Mouse (Mus musculus): ENCODE data around the gene Ptprs. TPM values are rescaled to one million over a fixed set of nuclear protein-coding genes. Genes with fewer than 3 reads are reported as not detected.
A peak's percentile ranks its signal among the peaks of the same experiment; 100 is the strongest.

Ptprs gene
- polyA plus RNA-seq, 1 experiment from 2014 or later, result 82.5 TPM

DNA sequence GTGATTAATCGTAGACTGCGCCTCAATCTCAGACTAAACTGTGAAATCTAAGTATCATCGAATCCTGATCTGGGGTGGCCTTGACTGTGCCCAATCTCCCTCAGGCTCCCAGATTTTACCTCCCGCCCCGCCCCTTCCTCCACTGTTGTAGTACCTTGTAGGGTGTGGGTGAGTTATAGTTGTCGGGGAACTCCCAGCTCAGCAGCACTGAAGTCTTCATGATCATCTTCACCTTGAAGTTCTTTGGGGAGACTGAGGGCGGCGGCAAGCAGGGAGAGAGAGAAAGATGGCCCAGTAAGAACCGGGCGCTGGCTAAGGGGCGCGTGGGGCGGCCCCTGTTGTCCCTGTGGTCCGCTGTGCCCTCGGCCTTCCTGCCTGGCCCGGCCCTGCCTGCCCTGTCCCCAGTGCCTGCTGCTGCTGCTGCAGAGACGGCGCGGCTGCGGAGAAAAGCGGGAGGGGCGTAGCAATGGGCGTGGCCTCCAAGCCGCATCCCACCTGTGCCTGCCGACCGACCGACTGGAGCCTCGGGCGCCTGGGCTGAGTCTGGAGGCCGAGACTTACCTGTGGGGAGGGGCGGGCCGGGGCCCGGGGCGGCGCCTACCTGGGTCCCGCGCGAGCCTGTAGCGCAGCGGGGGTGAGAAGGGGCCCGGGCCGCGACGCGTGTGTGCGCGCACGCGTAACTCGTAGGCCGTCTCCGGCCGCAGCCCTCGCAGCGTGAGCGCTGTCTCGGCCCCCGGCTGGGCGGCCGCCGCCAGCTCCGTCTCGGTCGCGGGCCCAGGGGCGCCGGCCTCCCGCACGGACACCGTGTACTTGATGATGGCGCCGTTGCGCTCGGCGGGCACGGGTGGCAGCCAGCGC is 51.3 kb downstream of the Ptprs start:
- Histone ChIP-seq H3K27me3 (ENCODE audit: control insufficient read depth, insufficient read depth, low read length) (no peaks in the 10 kb centered on the region), H3K27ac (replicated peaks; ENCODE audit: low read depth, low read length) (peak overlapping the region; percentile 69; the same call in 1 of the 2 replicates), H3K4me1 (ENCODE audit: control insufficient read depth, insufficient read depth, low read length) (peaks cover 9% of the 10 kb centered on the region), H3K36me3 (ENCODE audit: control insufficient read depth, insufficient read depth, low read length) (peaks cover 23% of the 10 kb centered on the region), H3K4me2 (ENCODE audit: low read depth, severe bottlenecking) (peak overlapping the region; percentile 89), H3K4me3 (ENCODE audit: low read depth, low read length) (peak overlapping the region; percentile 51), H3K9ac (ENCODE audit: low read length) (peak overlapping the region; percentile 72), H3K9me3 (ENCODE audit: control insufficient read depth, low read length) (no peaks in the 10 kb centered on the region)
- ATAC-seq (ENCODE audit: insufficient number of reproducible peaks, low FRiP score, low TSS enrichment, low read depth), result peak; percentile 78
- 12% methylated on average over 69 of the region's 77 CpGs for WGBS
- peak; percentile 85 for DNase-seq (ENCODE audit: low spot score)

DNA sequence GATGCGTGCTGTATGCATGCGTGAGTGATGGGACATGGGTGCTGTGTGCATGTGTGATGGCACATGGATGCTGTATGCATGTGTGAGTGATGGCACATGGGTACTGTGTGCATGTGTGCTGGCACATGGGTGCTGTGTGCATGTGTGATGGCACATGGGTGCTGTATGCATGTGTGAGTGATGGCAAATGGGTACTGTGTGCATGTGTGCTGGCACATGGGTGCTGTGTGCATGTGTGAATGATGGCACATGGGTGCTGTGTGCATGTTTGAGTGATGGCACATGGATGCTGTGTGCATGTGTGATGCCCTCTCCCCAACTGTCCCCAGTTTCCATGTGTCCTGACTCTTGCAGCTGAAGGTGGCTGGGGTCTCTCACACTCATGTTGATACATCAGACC is 56.3 kb downstream of the Ptprs start:
- 99% methylated on average over 2 of the region's 2 CpGs for WGBS

DNA sequence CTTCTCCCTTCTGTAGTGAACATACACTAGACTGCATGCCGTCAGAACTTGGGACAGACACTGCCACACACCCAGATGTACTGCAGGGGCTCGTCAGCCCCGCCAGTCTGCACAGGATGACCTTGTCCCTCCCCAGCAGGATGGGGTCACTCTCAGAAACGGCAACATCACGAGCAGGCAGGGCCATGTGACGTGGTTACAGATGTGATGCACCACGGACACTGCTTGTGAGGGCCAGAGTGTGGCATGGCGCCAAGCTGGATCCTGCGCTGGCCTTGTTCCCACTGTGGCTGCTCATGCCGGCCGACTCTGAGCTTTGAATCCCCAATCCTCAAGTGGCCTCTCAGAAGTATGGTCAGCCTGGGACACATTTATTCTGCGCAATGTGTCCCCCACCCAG is 58.0 kb downstream of the Ptprs start:
- DNase-seq (ENCODE audit: low spot score) (no peak), ATAC-seq (ENCODE audit: insufficient number of reproducible peaks, low FRiP score, low TSS enrichment, low read depth) (no peak)
- Histone ChIP-seq H3K36me3 (ENCODE audit: control insufficient read depth, insufficient read depth, low read length) (peaks cover 34% of the 10 kb centered on the region), H3K9ac (ENCODE audit: low read length) (no peak overlapping the region), H3K27ac (replicated peaks; ENCODE audit: low read depth, low read length) (no peak overlapping the region), H3K4me2 (ENCODE audit: low read depth, severe bottlenecking) (no peak overlapping the region), H3K4me3 (ENCODE audit: low read depth, low read length) (no peak overlapping the region), H3K27me3 (ENCODE audit: control insufficient read depth, insufficient read depth, low read length) (no peaks in the 10 kb centered on the region), H3K4me1 (ENCODE audit: control insufficient read depth, insufficient read depth, low read length) (no peaks in the 10 kb centered on the region), H3K9me3 (ENCODE audit: control insufficient read depth, low read length) (no peaks in the 10 kb centered on the region)
- WGBS, result 92% methylated on average over 12 of the region's 12 CpGs

More for the DNA sequence above, 56.3 kb downstream of the Ptprs start:
- no peak overlapping the region for H3K4me3 ChIP-seq (ENCODE audit: low read depth, low read length)
- H3K36me3 ChIP-seq (ENCODE audit: control insufficient read depth, insufficient read depth, low read length), result peaks cover 37% of the 10 kb centered on the region
- DNase-seq (ENCODE audit: low spot score) (no peak), ATAC-seq (ENCODE audit: insufficient number of reproducible peaks, low FRiP score, low TSS enrichment, low read depth) (no peak)
- H3K4me1 ChIP-seq (ENCODE audit: control insufficient read depth, insufficient read depth, low read length), result peaks cover 3% of the 10 kb centered on the region; the same call in 1 of the 2 replicates
- no peak overlapping the region for H3K4me2 ChIP-seq (ENCODE audit: low read depth, severe bottlenecking)
- no peaks in the 10 kb centered on the region for H3K9me3 ChIP-seq (ENCODE audit: control insufficient read depth, low read length)
- no peak overlapping the region for H3K9ac ChIP-seq (ENCODE audit: low read length)
- no peaks in the 10 kb centered on the region for H3K27me3 ChIP-seq (ENCODE audit: control insufficient read depth, insufficient read depth, low read length)
- H3K27ac ChIP-seq (replicated peaks; ENCODE audit: low read depth, low read length), result no peak overlapping the region

DNA sequence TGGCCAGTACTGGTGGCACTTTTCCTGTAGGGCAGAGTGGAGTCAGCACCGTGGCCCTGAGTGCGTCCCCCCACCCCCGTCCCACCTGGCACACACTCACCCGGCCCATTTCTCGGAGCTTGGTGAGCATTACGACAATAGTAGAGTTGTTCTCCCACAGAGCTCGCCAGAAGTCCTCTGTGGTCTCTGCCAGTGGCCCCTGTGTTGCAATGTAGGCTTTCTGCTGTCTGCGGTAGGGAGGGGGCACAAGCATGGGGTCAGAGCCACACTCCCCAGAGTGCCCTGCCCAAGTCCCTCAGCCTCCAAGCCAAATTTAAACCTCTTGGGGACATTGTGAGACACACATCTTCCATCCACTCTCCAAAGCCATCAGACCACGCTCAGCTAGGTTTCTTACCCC is 61.5 kb downstream of the Ptprs start:
- no peak overlapping the region for H3K4me3 ChIP-seq (ENCODE audit: low read depth, low read length)
- no peaks in the 10 kb centered on the region for H3K4me1 ChIP-seq (ENCODE audit: control insufficient read depth, insufficient read depth, low read length)
- peaks cover 38% of the 10 kb centered on the region for H3K36me3 ChIP-seq (ENCODE audit: control insufficient read depth, insufficient read depth, low read length)
- ATAC-seq (ENCODE audit: insufficient number of reproducible peaks, low FRiP score, low TSS enrichment, low read depth), result no peak
- 90% methylated on average over 9 of the region's 9 CpGs for WGBS
- no peaks in the 10 kb centered on the region for H3K9me3 ChIP-seq (ENCODE audit: control insufficient read depth, low read length)
- H3K27me3 ChIP-seq (ENCODE audit: control insufficient read depth, insufficient read depth, low read length), result no peaks in the 10 kb centered on the region
- DNase-seq (ENCODE audit: low spot score), result no peak
- no peak overlapping the region for H3K27ac ChIP-seq (replicated peaks; ENCODE audit: low read depth, low read length)
- H3K9ac ChIP-seq (ENCODE audit: low read length), result no peak overlapping the region
- no peak overlapping the region for H3K4me2 ChIP-seq (ENCODE audit: low read depth, severe bottlenecking)

DNA sequence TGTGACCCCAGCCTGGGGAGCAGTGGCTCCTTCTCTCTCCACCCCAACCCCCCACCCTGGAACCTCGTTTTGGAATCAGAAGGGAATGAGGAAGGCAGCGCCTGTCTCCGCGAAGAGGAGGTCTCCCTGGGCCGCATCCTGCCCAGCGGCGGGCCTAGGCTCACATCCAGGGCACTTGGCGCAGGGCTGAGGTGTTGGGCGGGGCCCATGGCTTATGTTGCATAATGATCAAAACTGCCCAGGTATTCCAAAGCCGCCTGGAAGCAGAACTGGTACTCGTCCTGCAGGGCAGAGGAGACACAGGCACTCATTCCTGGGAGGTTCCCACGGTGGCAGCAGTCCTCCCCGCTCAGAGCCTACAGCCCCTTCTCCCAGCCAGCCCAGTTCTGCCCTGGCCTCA is 63.2 kb downstream of the Ptprs start:
- ATAC-seq (ENCODE audit: insufficient number of reproducible peaks, low FRiP score, low TSS enrichment, low read depth), result no peak
- Histone ChIP-seq H3K4me2 (ENCODE audit: low read depth, severe bottlenecking) (no peak overlapping the region), H3K27me3 (ENCODE audit: control insufficient read depth, insufficient read depth, low read length) (no peaks in the 10 kb centered on the region), H3K36me3 (ENCODE audit: control insufficient read depth, insufficient read depth, low read length) (peaks cover 25% of the 10 kb centered on the region), H3K27ac (replicated peaks; ENCODE audit: low read depth, low read length) (no peak overlapping the region), H3K4me3 (ENCODE audit: low read depth, low read length) (no peak overlapping the region), H3K9ac (ENCODE audit: low read length) (no peak overlapping the region), H3K9me3 (ENCODE audit: control insufficient read depth, low read length) (no peaks in the 10 kb centered on the region), H3K4me1 (ENCODE audit: control insufficient read depth, insufficient read depth, low read length) (no peaks in the 10 kb centered on the region)
- WGBS, result 86% methylated on average over 13 of the region's 13 CpGs
- no peak for DNase-seq (ENCODE audit: low spot score)

DNA sequence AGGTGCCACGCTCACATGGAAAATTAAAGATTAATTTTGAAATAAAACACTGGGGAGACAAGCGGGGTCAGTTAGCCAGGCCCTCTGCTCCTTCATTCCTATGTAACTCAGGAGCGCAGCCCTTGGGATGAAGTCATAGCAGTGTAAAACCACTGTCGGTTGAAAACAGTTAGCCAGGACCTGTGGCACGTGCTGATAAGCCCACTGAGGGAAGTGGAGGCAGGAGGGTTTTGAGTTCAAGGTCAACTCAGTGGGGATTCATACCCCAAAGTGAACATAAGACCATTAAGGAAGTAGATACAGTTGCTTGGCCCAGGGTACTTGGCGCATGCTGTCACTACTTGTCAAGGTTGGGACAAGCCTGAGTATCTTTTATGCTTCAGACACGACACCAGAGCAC is 64.8 kb downstream of the Ptprs start:
- ATAC-seq (ENCODE audit: insufficient number of reproducible peaks, low FRiP score, low TSS enrichment, low read depth) (no peak), DNase-seq (ENCODE audit: low spot score) (no peak)
- H3K4me2 ChIP-seq (ENCODE audit: low read depth, severe bottlenecking), result no peak overlapping the region
- no peak overlapping the region for H3K4me3 ChIP-seq (ENCODE audit: low read depth, low read length)
- no peaks in the 10 kb centered on the region for H3K27me3 ChIP-seq (ENCODE audit: control insufficient read depth, insufficient read depth, low read length)
- peaks cover 6% of the 10 kb centered on the region; the same call in 1 of the 2 replicates for H3K4me1 ChIP-seq (ENCODE audit: control insufficient read depth, insufficient read depth, low read length)
- no peak overlapping the region for H3K9ac ChIP-seq (ENCODE audit: low read length)
- H3K27ac ChIP-seq (replicated peaks; ENCODE audit: low read depth, low read length), result no peak overlapping the region
- no peaks in the 10 kb centered on the region for H3K9me3 ChIP-seq (ENCODE audit: control insufficient read depth, low read length)
- WGBS, result 97% methylated on average over 7 of the region's 7 CpGs
- peaks cover 23% of the 10 kb centered on the region for H3K36me3 ChIP-seq (ENCODE audit: control insufficient read depth, insufficient read depth, low read length)

DNA sequence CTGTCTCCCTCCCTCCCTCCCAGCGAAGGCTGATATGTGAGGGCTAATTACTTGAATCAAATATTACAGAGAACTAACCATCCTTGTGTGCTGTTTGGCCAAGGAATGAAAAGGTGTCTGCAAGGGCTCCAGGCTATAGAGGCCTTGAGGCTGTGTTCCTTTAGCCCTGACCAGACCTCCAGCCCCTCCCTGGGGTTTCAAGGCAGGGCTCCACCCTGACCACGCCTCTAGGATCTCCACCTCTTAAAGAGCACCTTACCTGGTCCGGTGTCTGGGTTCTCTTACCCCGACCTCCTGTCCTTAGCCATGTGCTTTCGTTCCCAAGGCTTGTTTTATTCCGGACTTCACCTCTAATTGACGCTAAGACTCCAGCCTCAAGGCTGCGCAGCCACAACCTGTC is 66.5 kb downstream of the Ptprs start:
- ATAC-seq (ENCODE audit: insufficient number of reproducible peaks, low FRiP score, low TSS enrichment, low read depth) (no peak), DNase-seq (ENCODE audit: low spot score) (no peak)
- no peak overlapping the region for H3K27ac ChIP-seq (replicated peaks; ENCODE audit: low read depth, low read length)
- no peak overlapping the region for H3K9ac ChIP-seq (ENCODE audit: low read length)
- H3K4me3 ChIP-seq (ENCODE audit: low read depth, low read length), result no peak overlapping the region
- H3K4me2 ChIP-seq (ENCODE audit: low read depth, severe bottlenecking), result no peak overlapping the region
- H3K36me3 ChIP-seq (ENCODE audit: control insufficient read depth, insufficient read depth, low read length), result peaks cover 22% of the 10 kb centered on the region
- WGBS, result 33% methylated on average over 8 of the region's 8 CpGs
- no peaks in the 10 kb centered on the region for H3K27me3 ChIP-seq (ENCODE audit: control insufficient read depth, insufficient read depth, low read length)
- H3K9me3 ChIP-seq (ENCODE audit: control insufficient read depth, low read length), result no peaks in the 10 kb centered on the region
- H3K4me1 ChIP-seq (ENCODE audit: control insufficient read depth, insufficient read depth, low read length), result peaks cover 6% of the 10 kb centered on the region; the same call in 1 of the 2 replicates

DNA sequence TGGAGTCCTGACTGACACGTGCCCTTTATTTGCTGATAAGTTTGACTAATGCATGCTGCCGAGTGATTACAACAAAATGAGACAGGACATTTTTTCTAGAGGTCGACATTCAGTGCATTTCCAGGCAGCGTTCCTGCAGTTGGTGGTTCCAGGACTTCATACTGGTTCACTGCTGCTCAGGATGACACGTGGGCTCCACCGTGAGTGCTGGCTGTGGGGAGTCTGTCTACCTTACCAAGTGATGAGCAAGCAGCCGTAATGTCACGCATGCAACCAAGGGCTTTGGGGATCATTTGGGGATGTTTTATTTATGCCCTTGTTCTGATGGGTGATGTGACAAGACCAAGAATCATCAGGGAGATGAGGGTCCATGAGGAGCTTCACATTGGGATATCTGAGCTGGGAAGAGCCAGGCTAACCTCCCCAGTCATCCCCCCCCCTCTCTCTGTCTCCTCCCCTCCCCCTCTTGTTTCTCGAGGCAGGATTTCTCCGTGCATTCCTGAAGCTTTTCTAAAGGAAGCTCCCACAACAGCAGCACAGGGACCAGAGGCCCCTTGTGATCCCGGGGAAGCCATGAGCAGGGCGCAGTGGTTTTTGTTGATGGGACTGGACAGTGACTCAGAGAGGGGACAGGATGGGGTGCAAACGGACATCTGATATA is 67.2 kb downstream of the Ptprs start:
- H3K9ac ChIP-seq (ENCODE audit: low read length), result no peak overlapping the region
- WGBS, result 56% methylated on average over 13 of the region's 13 CpGs

More for the DNA sequence above, 67.2 kb downstream of the Ptprs start:
- DNase-seq (ENCODE audit: low spot score) (no peak), ATAC-seq (ENCODE audit: insufficient number of reproducible peaks, low FRiP score, low TSS enrichment, low read depth) (no peak)
- Histone ChIP-seq H3K27ac (replicated peaks; ENCODE audit: low read depth, low read length) (no peak overlapping the region), H3K9me3 (ENCODE audit: control insufficient read depth, low read length) (no peaks in the 10 kb centered on the region), H3K4me2 (ENCODE audit: low read depth, severe bottlenecking) (no peak overlapping the region), H3K36me3 (ENCODE audit: control insufficient read depth, insufficient read depth, low read length) (peaks cover 23% of the 10 kb centered on the region), H3K4me3 (ENCODE audit: low read depth, low read length) (no peak overlapping the region), H3K4me1 (ENCODE audit: control insufficient read depth, insufficient read depth, low read length) (peaks cover 6% of the 10 kb centered on the region; the same call in 1 of the 2 replicates), H3K27me3 (ENCODE audit: control insufficient read depth, insufficient read depth, low read length) (no peaks in the 10 kb centered on the region)

All from limb, embryonic 11.5 days (tissue).